In genomic region chr2:148681461-148681891, GRCm38 (mm10) we compare ENCODE assay signal across 8 mouse cellular contexts. TPM values are rescaled to one million over a fixed set of nuclear protein-coding genes. Genes with fewer than 3 reads are reported as not detected.
DNase-seq lines count a peak whose midpoint lies in the region; ATAC-seq lines count a peak whose summit lies in the region.

No protein-coding gene starts in this region.

- peaks cover 40% of the 10 kb centered on the region for H3K36me3 ChIP-seq in forebrain, embryonic 13.5 days (ENCODE audit: poor library complexity, severe bottlenecking)

- peak; percentile 52 for ATAC-seq in forebrain, embryonic 13.5 days

- peak overlapping the region; percentile 78 for H3K4me3 ChIP-seq in brown adipose tissue, adult 24 weeks (ENCODE audit: insufficient read depth, low read depth, low read length)
- peak overlapping the region; percentile 67 for H3K4me3 ChIP-seq in forebrain, embryonic 13.5 days

- no peaks in the 10 kb centered on the region for H3K27me3 ChIP-seq in forebrain, embryonic 13.5 days

- peaks cover 6% of the 10 kb centered on the region for H3K4me1 ChIP-seq in brown adipose tissue, adult 24 weeks (ENCODE audit: control insufficient read depth, insufficient read depth, insufficient read length, low read length)
- peaks cover 50% of the 10 kb centered on the region for H3K4me1 ChIP-seq in forebrain, embryonic 13.5 days

- no peaks in the 10 kb centered on the region for H3K9me3 ChIP-seq in forebrain, embryonic 13.5 days (replicated peaks)

- H3K4me2 ChIP-seq in forebrain, embryonic 13.5 days: peak overlapping the region; percentile 83

- H3K27ac ChIP-seq in brown adipose tissue, adult 24 weeks (replicated peaks; ENCODE audit: low read depth, low read length): peak overlapping the region; percentile 43
- peak overlapping the region; percentile 85 for H3K27ac ChIP-seq in forebrain, embryonic 13.5 days

- peak overlapping the region; percentile 77 for H3K9ac ChIP-seq in forebrain, embryonic 13.5 days

- intact Hi-C loops in heart, postnatal 25 days (cut with DNase I): no loop called here

- peak; percentile 62 for DNase-seq in layer of hippocampus, adult 11-12 months (ENCODE audit: low spot score)
- no peak for DNase-seq in layer of hippocampus, adult 18-20 months (ENCODE audit: low spot score in 2 of 2)
- peak; percentile 35 for DNase-seq in heart, postnatal 25 days (ENCODE audit: low spot score)
- peak; percentile 19 to 52 for DNase-seq in layer of hippocampus, adult 8-10 months (ENCODE audit: low spot score in 2 of 2)
- peak; percentile 62 for DNase-seq in lung, postnatal 36 days
- peak; percentile 47 for DNase-seq in right cerebral cortex, postnatal 4 days

- WGBS in forebrain, embryonic 13.5 days: 9% methylated on average over 17 of the region's 17 CpGs

RNA-seq across cellular contexts. Expression of gene Gzf1, which starts 0.7 kb away (rescaled TPM):
- 10 to 100 TPM; 31.8 to 33.5 TPM for total RNA-seq in layer of hippocampus, adult 18-20 months (2021)
- polyA plus RNA-seq in brown adipose tissue, adult 24 weeks (2012; ENCODE audit: insufficient read depth, insufficient read length, missing spikeins): 14.9 and 18.0 TPM in 2 replicates
- 19.9 and 20.6 TPM in 2 replicates for polyA plus RNA-seq in forebrain, embryonic 13.5 days (2015; fragmentation: Nextera tagmentation; extraction: Ambion mirVana)
- 10 to 100 TPM; 18.1 to 24.2 TPM for total RNA-seq in heart, postnatal 25 days (2021)
- total RNA-seq in layer of hippocampus, adult 8-10 months (2022): 10 to 100 TPM; 28.9 to 34.5 (median 32.9) TPM

RNA-seq across cellular contexts. Expression of gene Nxt1, which starts 9.1 kb away (rescaled TPM):
- total RNA-seq in layer of hippocampus, adult 18-20 months (2021): 10 to 100 TPM; 12.5 to 13.5 TPM
- polyA plus RNA-seq in brown adipose tissue, adult 24 weeks (2012; ENCODE audit: insufficient read depth, insufficient read length, missing spikeins): 11.0 and 18.8 TPM in 2 replicates
- polyA plus RNA-seq in forebrain, embryonic 13.5 days (2015; fragmentation: Nextera tagmentation; extraction: Ambion mirVana): 101 and 102 TPM in 2 replicates
- 1 to 10 TPM; 6.3 to 7.3 TPM for total RNA-seq in heart, postnatal 25 days (2021)
- 10 to 100 TPM; 13.0 to 16.3 (median 14.9) TPM for total RNA-seq in layer of hippocampus, adult 8-10 months (2022)

RNA-seq across cellular contexts. Expression of gene Napb, which starts 50.8 kb away (rescaled TPM):
- 100 to 1,000 TPM; 322 to 323 TPM for total RNA-seq in layer of hippocampus, adult 18-20 months (2021)
- 0.40 and 1.0 TPM in 2 replicates for polyA plus RNA-seq in brown adipose tissue, adult 24 weeks (2012; ENCODE audit: insufficient read depth, insufficient read length, missing spikeins)
- 20.3 and 23.6 TPM in 2 replicates for polyA plus RNA-seq in forebrain, embryonic 13.5 days (2015; fragmentation: Nextera tagmentation; extraction: Ambion mirVana)
- total RNA-seq in heart, postnatal 25 days (2021): 1 to 10 TPM; 1.3 to 1.4 TPM
- 100 to 1,000 TPM; 290 to 344 (median 315) TPM for total RNA-seq in layer of hippocampus, adult 8-10 months (2022)

Comparison
In these comparisons a context has a peak if more than half of its experiments do, and no peak if none do; other contexts are left out.
1. DNase-seq: peak in layer of hippocampus, adult 11-12 months (single experiment), heart, postnatal 25 days (single experiment), layer of hippocampus, adult 8-10 months (2 of 2), lung, postnatal 36 days (single experiment) and right cerebral cortex, postnatal 4 days (single experiment); none in layer of hippocampus, adult 18-20 months (0 of 2).
2. RNA of gene Napb, which starts 50.8 kb away (total RNA-seq): 290 to 344 TPM in layer of hippocampus, adult 8-10 months and 322 to 323 TPM in layer of hippocampus, adult 18-20 months; 1.3 to 1.4 TPM in heart, postnatal 25 days; every median in the first group is over 100 times any median in the second.